Mouse (Mus musculus) cortical plate, adult 2 months (tissue): ENCODE results near the gene Oard1.

Experiments used
- CTCF ChIP-seq: fragments of 200-500 bp; IDR thresholded peaks from 2 replicates; pipeline ENCODE4 v1.5.1; 2011; ENCODE audit warnings: mild to moderate bottlenecking, control low read depth, low read length; ENCODE audit not compliant: insufficient read depth; ENCODE audit errors: extremely low read depth
- POLR2A ChIP-seq: fragments of 200-500 bp; IDR thresholded peaks from 2 replicates; pipeline ENCODE4 v1.6.1; 2011; ENCODE audit warnings: mild to moderate bottlenecking, low read length, control low read depth; ENCODE audit not compliant: insufficient read depth; ENCODE audit errors: extremely low read depth

DNA sequence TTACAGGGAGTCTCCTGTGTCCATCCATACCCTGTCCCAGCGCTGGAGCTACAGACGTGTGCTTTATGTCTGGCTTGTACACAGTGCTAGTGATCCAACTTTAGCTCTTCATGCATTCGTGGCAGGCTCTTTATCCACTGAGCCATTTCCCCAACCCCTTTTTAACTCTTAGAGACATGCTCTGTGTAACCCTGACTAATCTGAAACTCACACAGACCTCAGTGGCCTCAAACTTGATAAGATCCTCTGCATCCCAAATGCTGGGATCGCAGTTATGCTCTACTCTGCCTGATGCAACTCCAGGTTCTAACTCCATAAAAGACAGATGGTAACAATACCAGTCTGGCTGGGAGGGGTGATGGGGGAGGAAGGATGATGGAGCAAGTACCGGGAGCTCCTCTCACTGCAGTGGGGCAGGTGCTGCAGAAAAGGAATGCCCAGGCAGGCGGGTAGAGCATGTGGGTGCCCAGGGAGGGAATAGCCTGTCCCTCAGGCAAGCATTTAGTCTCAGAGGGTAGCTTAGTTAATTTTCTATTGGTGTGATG is 46.3 kb upstream of the Oard1 start:
- TF ChIP-seq POLR2A (no peak), CTCF (no peak)
